In the genomic region with DNA sequence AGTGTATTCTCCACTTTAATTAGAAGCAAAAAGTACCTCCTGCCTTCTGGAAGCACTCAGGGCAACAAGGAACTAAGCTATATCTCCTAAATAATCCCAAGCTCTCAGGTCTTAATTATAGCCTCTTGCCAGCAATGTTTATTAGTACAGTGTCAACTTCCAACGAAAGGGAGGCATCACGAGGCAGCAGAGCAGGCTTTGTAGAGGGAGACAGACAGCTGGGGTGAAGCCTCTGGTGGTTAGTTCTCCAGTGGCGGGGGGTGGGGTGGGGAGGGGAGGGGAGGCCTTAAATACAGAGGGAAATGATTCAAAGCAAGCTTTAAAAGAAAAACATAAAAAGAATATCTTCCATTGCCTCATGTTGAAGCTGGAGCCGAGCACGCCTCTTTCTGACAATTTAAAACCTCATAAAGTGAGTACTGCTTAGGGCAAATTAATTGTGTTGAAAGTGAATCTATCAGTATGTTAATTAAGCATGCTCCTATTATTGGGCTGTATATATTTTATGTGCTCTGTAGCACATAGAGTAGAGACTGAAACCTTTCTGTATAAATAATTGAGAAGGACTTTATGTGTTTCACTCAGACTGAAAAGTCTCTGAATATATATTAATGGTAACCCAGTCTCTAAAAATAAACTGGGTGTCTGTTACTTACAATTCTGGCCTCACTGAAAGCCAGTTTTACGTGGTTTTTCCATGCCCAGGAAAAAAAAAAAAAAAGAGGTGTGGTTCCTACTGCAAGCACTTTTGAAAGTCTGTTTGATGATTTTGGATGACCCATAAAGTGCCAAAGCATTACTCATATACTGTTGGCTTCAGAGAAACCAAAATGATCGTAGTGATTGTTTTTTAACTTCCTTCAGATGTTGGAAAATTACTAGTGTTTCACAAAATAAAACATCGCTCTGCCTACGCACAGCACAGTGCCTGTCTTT, we compare ENCODE assay signal across 8 mouse cellular contexts. TPM values are rescaled to one million over a fixed set of nuclear protein-coding genes. Genes with fewer than 3 reads are reported as not detected.
DNase-seq lines count a peak whose midpoint lies in the region; ATAC-seq and TF ChIP-seq lines count a peak whose summit lies in the region.

No protein-coding gene starts in this region.

- 31% methylated on average over 9 of the region's 9 CpGs for WGBS in lung, embryonic 14.5 days
- 34% methylated on average over 9 of the region's 9 CpGs for WGBS in forebrain, embryonic 15.5 days

- DNase-seq in embryo, embryonic 10 days (ENCODE audit: low spot score) = peak; percentile 14
- no peak for DNase-seq in embryo, embryonic 11 days
- DNase-seq in lung, embryonic 14.5 days = peak; percentile 9
- DNase-seq in lung, postnatal 14 days = no peak
- no peak for DNase-seq in spleen, adult 12 weeks (ENCODE audit: low spot score)
- no peak for DNase-seq in urinary bladder, postnatal 25 days (ENCODE audit: low spot score)

- no peak overlapping the region for H3ac ChIP-seq in myocyte (ENCODE audit: control insufficient read depth, insufficient read length)

- TF ChIP-seq POLR2A in myocyte (IDR thresholded peaks at IDR 0.05; ENCODE audit: insufficient read length, low read depth) = no peak

- no peak overlapping the region for H3K27ac ChIP-seq in lung, embryonic 14.5 days (ENCODE audit: low read depth)
- no peak overlapping the region for H3K27ac ChIP-seq in forebrain, embryonic 15.5 days (replicated peaks)

- H3K9me3 ChIP-seq in lung, embryonic 14.5 days (ENCODE audit: low read depth, low read length) = no peaks in the 10 kb centered on the region
- no peaks in the 10 kb centered on the region for H3K9me3 ChIP-seq in forebrain, embryonic 15.5 days

- H3K79me2 ChIP-seq in myocyte (ENCODE audit: control insufficient read depth, insufficient read depth) = no peaks in the 10 kb centered on the region

- H3K27me3 ChIP-seq in lung, embryonic 14.5 days (ENCODE audit: insufficient read depth, low read length) = no peaks in the 10 kb centered on the region
- no peaks in the 10 kb centered on the region for H3K27me3 ChIP-seq in forebrain, embryonic 15.5 days
- H3K27me3 ChIP-seq in myocyte (ENCODE audit: control insufficient read depth, insufficient read depth, insufficient read length) = no peaks in the 10 kb centered on the region

- H3K36me3 ChIP-seq in lung, embryonic 14.5 days (ENCODE audit: insufficient read depth) = no peaks in the 10 kb centered on the region
- no peaks in the 10 kb centered on the region for H3K36me3 ChIP-seq in forebrain, embryonic 15.5 days
- no peaks in the 10 kb centered on the region for H3K36me3 ChIP-seq in myocyte (ENCODE audit: control insufficient read depth, insufficient read depth)

- no peak overlapping the region for H3K9ac ChIP-seq in lung, embryonic 14.5 days
- H3K9ac ChIP-seq in forebrain, embryonic 15.5 days (replicated peaks) = no peak overlapping the region

- TF ChIP-seq CTCF in lung, embryonic 14.5 days (IDR thresholded peaks at IDR 0.05; ENCODE audit: low read depth) = no peak

- no peak for ATAC-seq in lung, embryonic 14.5 days (ENCODE audit: insufficient read depth)
- peak; percentile 57; the same call in 1 of the 2 replicates for ATAC-seq in forebrain, embryonic 15.5 days (replicated peaks)

- H3K4me3 ChIP-seq in lung, embryonic 14.5 days (ENCODE audit: low read depth, low read length) = no peak overlapping the region
- no peak overlapping the region for H3K4me3 ChIP-seq in forebrain, embryonic 15.5 days
- H3K4me3 ChIP-seq in myocyte = no peak overlapping the region

- H3K4me1 ChIP-seq in lung, embryonic 14.5 days (ENCODE audit: insufficient read depth) = no peaks in the 10 kb centered on the region
- H3K4me1 ChIP-seq in forebrain, embryonic 15.5 days = peaks cover 5% of the 10 kb centered on the region; the same call in 1 of the 2 replicates

- no peak overlapping the region for H3K4me2 ChIP-seq in lung, embryonic 14.5 days
- no peak overlapping the region for H3K4me2 ChIP-seq in forebrain, embryonic 15.5 days (replicated peaks)
- peak overlapping the region; percentile 92 for H3K4me2 ChIP-seq in myocyte (ENCODE audit: low read depth)

TF ChIP-seq in myocyte, 11 proteins besides CTCF, POLR2A, EP300 and RAD21:
- TF ChIP-seq MYOD1 (IDR thresholded peaks at IDR 0.05; ENCODE audit: control insufficient read depth in 1 of 3, insufficient read length in 2 of 3, low read depth in 2 of 3) = peak in 2 of 3 experiments; percentile 37 to 68
- no peak for TF ChIP-seq TCF3 (IDR thresholded peaks at IDR 0.05; ENCODE audit: insufficient read length, low read depth)

RNA-seq across cellular contexts. Expression of gene Sucnr1, which starts 42.5 kb away (rescaled TPM):
- polyA plus RNA-seq in lung, embryonic 14.5 days (2014; fragmentation: Nextera tagmentation; extraction: Ambion mirVana) = not detected in 2 replicates
- not detected in 2 replicates for polyA plus RNA-seq in forebrain, embryonic 15.5 days (2015; fragmentation: Nextera tagmentation; extraction: Ambion mirVana)
- not detected for polyA plus RNA-seq in myocyte (2012; fragmentation: generic; extraction: Trizol)

Comparison
In these comparisons a context has a peak if more than half of its experiments do, and no peak if none do; other contexts are left out.
1. DNase-seq: peak in embryo, embryonic 10 days (single experiment) and lung, embryonic 14.5 days (single experiment); none in embryo, embryonic 11 days (single experiment), lung, postnatal 14 days (single experiment), spleen, adult 12 weeks (single experiment) and urinary bladder, postnatal 25 days (single experiment).